Mouse (Mus musculus) cerebellum, postnatal 10 days (tissue): ENCODE data around the gene Aptx.

ENCODE experiments used
- DNase-seq, 2 experiments: peaks; one replicate each; pipeline ENCODE4 v3.0.0; 2021; ENCODE audit warnings: mixed read lengths in 2 of 2

Aptx gene

GRCm38 (mm10) chr4:40666237-40667012, 36.6 kb downstream of the Aptx start:
- no peak for DNase-seq

- DNase-seq: no peak
Measured at GRCm38 (mm10) chr4:40651055-40651454, 51.9 kb downstream of the Aptx start.

DNA sequence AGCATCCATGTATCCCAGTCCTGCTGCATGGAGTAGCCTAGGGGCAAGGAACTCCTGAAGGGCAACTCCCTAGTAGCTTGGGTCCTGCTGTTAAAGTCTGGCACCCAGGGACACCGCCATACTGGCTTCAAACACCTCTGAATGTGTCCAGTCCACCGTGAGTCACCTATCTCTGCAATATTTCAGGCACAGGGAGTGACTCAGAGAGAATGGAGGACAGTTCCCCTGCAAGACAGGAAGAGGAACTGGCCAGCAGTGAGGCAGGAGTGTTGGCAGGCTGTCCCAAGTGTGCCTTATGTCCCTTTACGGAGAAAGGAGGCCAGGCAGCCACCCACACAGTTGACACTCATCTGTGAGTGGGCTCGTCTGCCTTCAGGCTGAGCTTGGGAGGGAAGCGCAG, 53.9 kb downstream of the Aptx start:
- no peak for DNase-seq

- DNase-seq: peak; percentile 15 to 43
Measured at GRCm38 (mm10) chr4:40643567-40643966, 59.4 kb downstream of the Aptx start.

- DNase-seq: no peak
Measured at GRCm38 (mm10) chr4:40640991-40641390, 62.0 kb downstream of the Aptx start.
